Mouse (Mus musculus) midbrain, embryonic 12.5 days (tissue): ENCODE measurements around the gene Grm4. TPM values are rescaled to one million over a fixed set of nuclear protein-coding genes. Genes with fewer than 3 reads are reported as not detected.
A peak's percentile ranks its signal among the peaks of the same experiment; 100 is the strongest.

Experiments
- ATAC-seq: fragments of 200-750 bp; cut with Nextera tagmentation; 2 replicates; pipeline ENCODE4 v1.8.0; 2017; ENCODE audit warnings: low read depth, moderate TSS enrichment, moderate library complexity; ENCODE audit not compliant: low FRiP score
- H3K27ac ChIP-seq: fragments of 300-500 bp; sonication (generic); replicated peaks from 2 replicates; pipeline ENCODE4 v1.5.1; 2016; ENCODE audit warnings: mild to moderate bottlenecking
- H3K27me3 ChIP-seq: fragments of 300-500 bp; sonication (generic); 2 replicates; pipeline ENCODE4 v1.6.1; 2016; ENCODE audit warnings: mild to moderate bottlenecking
- H3K36me3 ChIP-seq: fragments of 300-500 bp; sonication (generic); 2 replicates; pipeline ENCODE4 v1.6.1; 2016
- H3K4me1 ChIP-seq: fragments of 300-500 bp; sonication (generic); 2 replicates; pipeline ENCODE4 v1.6.1; 2016
- H3K4me2 ChIP-seq: fragments of 300-500 bp; sonication (generic); replicated peaks from 2 replicates; pipeline ENCODE4 v1.6.1; 2016; ENCODE audit warnings: mild to moderate bottlenecking, moderate library complexity
- H3K4me3 ChIP-seq: fragments of 300-500 bp; sonication (generic); 2 replicates; pipeline ENCODE4 v1.5.1; 2016; ENCODE audit warnings: mild to moderate bottlenecking
- H3K9ac ChIP-seq: fragments of 300-500 bp; sonication (generic); replicated peaks from 2 replicates; pipeline ENCODE4 v1.6.1; 2016; ENCODE audit warnings: mild to moderate bottlenecking, moderate library complexity
- H3K9me3 ChIP-seq: fragments of 300-500 bp; sonication (generic); 2 replicates; pipeline ENCODE4 v1.6.1; 2016; ENCODE audit warnings: mild to moderate bottlenecking
- WGBS: fragments of 180-500 bp; shearing (Covaris S2); methylation state at CpG from one replicate; pipeline ENCODE4 v1.1.7; 2016; 5-methylcytosine and 5-hydroxymethylcytosine counted together
- polyA plus RNA-seq: library from polyadenylated mRNA; unstranded; fragments of >200 nt; fragmentation: Nextera tagmentation; extraction: Ambion mirVana; gene quantifications from 2 replicates; pipeline ENCODE4 v1.2.1, GENCODE M21; 2016

The Grm4 gene
- 4.2 and 5.7 TPM in 2 replicates for polyA plus RNA-seq

DNA sequence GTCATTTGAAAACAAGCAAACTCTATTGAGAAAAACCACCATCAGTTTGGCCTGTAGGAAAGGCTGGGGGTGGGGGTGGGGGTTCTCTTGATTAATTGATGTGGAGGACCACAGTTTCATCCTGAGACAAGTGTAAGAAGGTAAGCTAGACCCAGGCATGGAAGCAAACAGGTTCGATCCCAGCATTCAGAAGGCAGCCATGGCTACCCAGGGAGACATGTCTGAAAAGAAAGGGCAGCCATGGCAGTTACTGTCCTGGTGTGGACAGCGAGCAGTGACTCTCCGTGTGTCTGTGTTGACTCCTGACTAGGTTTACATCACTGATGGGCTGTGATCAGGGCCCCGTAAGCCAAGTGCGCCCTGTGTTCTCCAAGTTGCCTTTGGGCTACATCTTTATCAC lies at the start of gene Grm4:
Gene Grm4, minus strand, starts transcription at position 101 of the 400 bp plus-strand sequence.
- Histone ChIP-seq H3K36me3 (no peaks in the 10 kb centered on the region), H3K27ac (0 out of 2 replicates have a peak within 1 kb of the TSS, but pooled peaks have one; percentile 35), H3K27me3 (peaks cover 47% of the 10 kb centered on the region), H3K4me3 (no peak within 1 kb of the TSS), H3K9ac (no peak within 1 kb of the TSS), H3K4me1 (peaks cover 34% of the 10 kb centered on the region), H3K9me3 (no peaks in the 10 kb centered on the region), H3K4me2 (peak within 1 kb of the TSS; percentile 39)
- no peak for ATAC-seq
- WGBS: 82% methylated on average over 5 of the region's 5 CpGs

DNA sequence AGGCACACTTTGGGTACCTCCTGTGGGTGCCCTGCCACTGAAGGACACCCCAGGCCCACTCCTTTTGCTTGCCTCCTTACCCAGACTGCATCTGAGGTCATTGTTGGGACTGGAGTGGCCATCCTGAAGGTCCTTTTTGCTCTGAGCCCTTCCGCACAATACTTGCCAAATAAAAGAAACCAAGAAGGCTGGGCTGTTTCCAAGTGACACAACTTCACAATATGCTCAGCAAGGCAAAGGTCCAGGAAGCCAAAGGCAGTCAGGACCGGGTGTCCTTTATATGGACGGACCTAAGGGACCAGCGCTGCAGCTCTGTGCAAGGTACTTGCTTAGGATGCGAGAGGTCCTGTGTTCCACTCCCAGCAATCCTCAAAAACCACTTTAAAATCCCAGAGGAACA lies 47.0 kb upstream of the Grm4 start:
- Histone ChIP-seq H3K4me2 (no peak overlapping the region), H3K9ac (no peak overlapping the region), H3K27me3 (no peaks in the 10 kb centered on the region; the same call in 1 of the 2 replicates), H3K36me3 (peaks cover 15% of the 10 kb centered on the region), H3K9me3 (no peaks in the 10 kb centered on the region), H3K4me3 (no peak overlapping the region), H3K27ac (no peak overlapping the region), H3K4me1 (peaks cover 27% of the 10 kb centered on the region)
- WGBS: 91% methylated on average over 5 of the region's 5 CpGs
- no peak for ATAC-seq

DNA sequence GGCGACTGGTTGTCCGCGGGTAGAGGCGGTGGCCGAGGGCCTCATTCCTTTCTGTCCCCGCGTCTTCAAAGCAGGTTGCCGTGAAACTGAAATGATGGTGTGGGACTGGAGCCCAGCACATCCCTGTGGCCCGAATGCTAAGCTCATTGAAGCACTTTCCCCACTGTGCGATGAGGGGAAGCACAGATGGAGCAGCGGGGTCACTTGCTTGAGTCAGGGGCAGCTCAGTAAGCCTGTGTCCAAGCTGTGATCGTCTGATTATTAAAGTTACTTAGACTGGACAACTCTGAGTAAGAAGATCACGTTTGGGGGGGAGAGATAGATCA lies 44.7 kb upstream of the Grm4 start:
- no peaks in the 10 kb centered on the region; the same call in 1 of the 2 replicates for H3K27me3 ChIP-seq
- H3K4me1 ChIP-seq: peaks cover 32% of the 10 kb centered on the region
- H3K4me3 ChIP-seq: peak overlapping the region; percentile 63
- no peak; the same call in 1 of the 2 replicates for ATAC-seq
- 0% methylated on average over 12 of the region's 13 CpGs for WGBS
- peak overlapping the region; percentile 67 for H3K9ac ChIP-seq
- H3K4me2 ChIP-seq: peak overlapping the region; percentile 91
- 0 out of 2 replicates have a peak overlapping the region, but pooled peaks have one; percentile 11 for H3K27ac ChIP-seq
- no peaks in the 10 kb centered on the region for H3K9me3 ChIP-seq
- peaks cover 15% of the 10 kb centered on the region for H3K36me3 ChIP-seq

DNA sequence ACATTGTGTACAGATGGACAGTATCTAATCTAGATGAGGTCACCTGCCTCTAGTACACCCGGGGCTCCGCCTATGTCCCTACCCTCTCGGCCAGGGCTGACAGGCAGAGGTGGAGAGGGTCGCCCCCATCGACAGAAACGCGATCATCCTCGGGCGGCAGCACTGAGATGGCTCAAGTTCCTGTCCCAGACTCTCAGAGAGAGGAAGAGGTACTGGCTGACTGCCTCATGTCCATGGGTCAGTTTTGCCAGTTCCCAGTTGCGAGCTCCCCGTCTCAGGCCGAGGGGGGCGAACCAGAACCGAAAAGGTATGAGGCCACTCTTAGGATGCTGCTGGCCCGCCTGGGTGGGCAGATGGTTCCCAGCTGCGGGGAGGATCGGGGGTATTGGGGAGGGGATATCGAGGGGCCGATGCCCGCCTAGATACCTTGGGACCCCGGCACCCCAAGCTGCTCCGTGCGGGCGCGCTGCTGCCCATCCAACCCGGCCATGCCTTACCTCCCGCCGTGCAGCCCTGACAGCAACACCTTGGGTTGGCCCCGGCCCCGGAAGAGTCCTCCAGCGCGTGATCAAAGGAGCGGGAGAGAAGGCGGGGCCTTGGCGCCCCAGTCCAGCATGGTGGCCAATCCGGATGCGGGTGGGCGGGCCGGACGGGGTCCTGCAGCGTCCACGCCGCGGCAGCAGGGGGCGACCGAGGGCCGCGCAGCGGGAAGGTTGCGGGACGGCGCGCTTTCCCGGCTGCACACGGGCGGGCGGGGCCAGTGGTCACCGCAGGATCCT lies 44.1 kb upstream of the Grm4 start, which contains the start of gene AI413582:
Gene AI413582, minus strand, starts transcription at position 594 of the 779 bp plus-strand sequence.
- Histone ChIP-seq H3K27me3 (no peaks in the 10 kb centered on the region; the same call in 1 of the 2 replicates), H3K4me1 (peaks cover 32% of the 10 kb centered on the region), H3K27ac (peak within 1 kb of the TSS; percentile 27), H3K4me3 (peak within 1 kb of the TSS; percentile 63), H3K9me3 (no peaks in the 10 kb centered on the region), H3K36me3 (peaks cover 17% of the 10 kb centered on the region), H3K9ac (peak within 1 kb of the TSS; percentile 67), H3K4me2 (peak within 1 kb of the TSS; percentile 91)
- ATAC-seq: peak; percentile 92
- WGBS: under 1% methylated on average over 55 of the region's 58 CpGs

DNA sequence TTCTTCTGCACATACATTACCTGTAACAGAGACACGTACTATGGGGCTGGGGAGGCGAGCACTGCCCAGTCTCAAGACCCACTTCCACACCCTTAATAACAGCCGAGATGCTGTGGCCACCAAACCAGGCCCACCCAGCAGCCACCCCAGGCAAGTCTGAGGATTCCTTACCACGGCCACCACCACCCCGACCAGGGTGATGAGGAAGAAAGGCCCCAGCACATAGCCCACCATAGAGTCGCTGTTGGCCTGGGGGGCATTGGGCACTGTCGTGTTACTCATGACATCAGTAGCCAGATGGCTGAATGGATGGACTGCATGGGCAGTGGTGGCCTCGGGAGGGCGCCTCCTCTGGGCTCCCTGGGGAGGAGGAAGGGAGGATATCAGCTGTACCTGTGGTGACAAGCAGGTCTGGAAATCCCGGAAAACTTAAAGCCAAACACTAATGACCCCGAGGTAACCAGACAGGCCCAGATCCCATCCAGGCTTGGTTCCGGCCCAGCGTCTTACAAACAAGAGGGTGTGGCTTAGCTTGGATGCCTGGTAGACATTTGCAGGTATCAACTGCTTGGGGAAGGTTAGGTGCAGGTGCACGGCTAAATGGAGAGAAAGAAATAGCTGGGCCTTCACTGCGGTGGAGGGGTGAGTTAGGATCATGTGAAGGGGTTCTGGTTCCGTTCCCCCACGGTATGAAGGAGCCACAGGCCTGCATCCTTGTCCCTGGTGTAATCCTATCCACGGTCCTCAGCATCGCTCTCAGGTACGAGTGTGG lies 43.4 kb upstream of the Grm4 start:
- Histone ChIP-seq H3K4me2 (peak overlapping the region; percentile 91), H3K9ac (peak overlapping the region; percentile 67), H3K36me3 (peaks cover 17% of the 10 kb centered on the region), H3K27me3 (no peaks in the 10 kb centered on the region; the same call in 1 of the 2 replicates), H3K27ac (peak overlapping the region; percentile 27), H3K4me3 (peak overlapping the region; percentile 63), H3K9me3 (no peaks in the 10 kb centered on the region), H3K4me1 (peaks cover 36% of the 10 kb centered on the region)
- ATAC-seq: no peak
- WGBS: 11% methylated on average over 20 of the region's 20 CpGs

DNA sequence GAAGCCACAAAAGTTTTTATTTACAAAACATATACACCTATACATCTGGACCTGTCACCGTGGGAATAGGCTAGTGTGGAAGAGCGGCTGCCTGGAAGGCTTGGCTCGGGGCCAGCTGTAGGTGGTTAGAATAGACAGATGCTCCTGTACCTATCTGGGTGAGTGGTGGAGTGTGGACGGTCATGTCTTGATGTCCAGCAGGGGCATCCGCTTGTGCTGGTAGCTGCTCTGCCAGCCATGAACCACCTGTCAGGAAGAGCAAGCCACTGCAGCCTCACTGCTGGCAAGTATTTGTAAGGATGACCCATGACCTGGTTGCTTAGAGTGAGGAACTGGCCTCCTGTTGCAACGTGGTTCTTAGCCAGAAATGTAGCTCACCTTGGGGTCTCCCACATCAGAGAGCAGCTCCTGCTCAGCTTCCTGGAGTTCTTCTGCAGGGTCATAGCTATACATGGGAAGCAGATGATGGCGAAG lies 42.6 kb upstream of the Grm4 start:
- 49% methylated on average over 7 of the region's 7 CpGs for WGBS
- Histone ChIP-seq H3K9me3 (no peaks in the 10 kb centered on the region), H3K4me1 (peaks cover 42% of the 10 kb centered on the region), H3K4me3 (no peak overlapping the region), H3K27me3 (no peaks in the 10 kb centered on the region; the same call in 1 of the 2 replicates), H3K9ac (no peak overlapping the region), H3K4me2 (no peak overlapping the region), H3K36me3 (peaks cover 17% of the 10 kb centered on the region), H3K27ac (no peak overlapping the region)
- ATAC-seq: no peak

DNA sequence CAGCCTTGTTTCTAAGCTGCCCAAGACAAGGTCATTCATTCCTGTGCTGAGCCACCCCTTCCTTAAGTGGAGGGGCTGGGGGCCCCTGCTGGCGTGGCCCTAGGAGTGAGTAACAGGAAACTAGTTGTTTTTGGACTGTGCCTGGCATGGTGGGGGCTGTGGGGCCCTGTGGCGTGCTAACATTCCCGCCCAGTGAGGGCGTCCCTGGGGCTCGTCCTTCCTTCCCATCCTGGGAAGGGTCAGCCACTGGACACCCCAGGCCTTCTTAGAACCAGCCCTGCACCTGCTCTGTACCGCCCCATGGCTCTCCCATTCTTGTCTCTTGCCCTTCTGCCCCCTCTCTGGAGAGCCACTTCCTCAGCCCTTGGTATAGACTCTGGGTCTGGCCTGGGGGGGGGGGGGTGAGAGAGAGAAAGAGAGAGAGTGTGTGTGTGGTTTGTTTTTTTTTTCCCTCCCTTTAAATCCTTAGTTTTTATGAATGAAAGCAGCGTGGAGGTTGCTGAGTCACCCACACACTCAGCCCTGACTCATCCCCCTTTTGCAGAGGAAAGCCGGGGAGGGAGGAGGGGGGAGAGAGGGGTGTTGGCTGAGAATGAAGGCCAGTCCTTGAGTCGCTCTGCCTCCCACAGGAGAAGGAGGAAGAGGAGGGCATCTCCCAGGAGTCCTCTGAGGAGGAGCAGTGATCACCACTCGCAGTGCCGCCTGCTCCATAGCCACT lies 40.8 kb upstream of the Grm4 start:
- 43% methylated on average over 10 of the region's 11 CpGs for WGBS
- H3K27ac ChIP-seq: no peak overlapping the region
- H3K36me3 ChIP-seq: peaks cover 17% of the 10 kb centered on the region
- no peaks in the 10 kb centered on the region; the same call in 1 of the 2 replicates for H3K27me3 ChIP-seq
- H3K9ac ChIP-seq: no peak overlapping the region
- H3K4me3 ChIP-seq: no peak overlapping the region
- no peak for ATAC-seq
- no peak overlapping the region for H3K4me2 ChIP-seq
- H3K4me1 ChIP-seq: peaks cover 58% of the 10 kb centered on the region
- no peaks in the 10 kb centered on the region for H3K9me3 ChIP-seq

DNA sequence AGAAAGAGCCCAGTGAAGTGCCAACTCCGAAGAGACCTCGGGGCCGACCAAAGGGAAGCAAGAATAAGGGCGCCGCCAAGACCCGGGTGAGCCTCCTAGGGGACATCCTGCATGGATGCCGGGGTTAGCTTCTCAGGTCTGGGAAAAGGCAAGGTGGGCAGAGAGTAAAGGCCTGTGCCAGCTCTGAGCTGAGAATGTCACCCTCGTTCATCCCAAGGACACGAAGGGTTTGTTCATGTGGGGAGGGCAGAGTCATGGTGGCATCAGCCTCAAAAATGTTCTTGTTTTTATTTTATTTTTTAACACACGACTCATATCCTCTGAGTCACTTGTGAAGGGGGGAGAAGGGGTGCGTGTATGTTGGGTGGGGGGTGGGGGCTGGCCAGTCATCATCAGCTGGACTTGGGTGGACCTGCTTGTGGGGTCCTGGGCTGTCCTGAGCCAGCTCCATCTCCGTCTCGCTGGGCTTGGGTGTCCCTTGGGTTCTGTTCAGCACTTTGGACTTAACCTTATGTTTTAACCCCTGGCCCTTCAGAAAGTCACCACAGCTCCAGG lies 39.8 kb upstream of the Grm4 start:
- Histone ChIP-seq H3K27me3 (no peaks in the 10 kb centered on the region), H3K36me3 (peaks cover 17% of the 10 kb centered on the region), H3K9me3 (no peaks in the 10 kb centered on the region), H3K27ac (no peak overlapping the region), H3K4me2 (no peak overlapping the region), H3K9ac (no peak overlapping the region), H3K4me1 (peaks cover 51% of the 10 kb centered on the region), H3K4me3 (no peak overlapping the region)
- ATAC-seq: no peak
- WGBS: 91% methylated on average over 13 of the region's 13 CpGs

DNA sequence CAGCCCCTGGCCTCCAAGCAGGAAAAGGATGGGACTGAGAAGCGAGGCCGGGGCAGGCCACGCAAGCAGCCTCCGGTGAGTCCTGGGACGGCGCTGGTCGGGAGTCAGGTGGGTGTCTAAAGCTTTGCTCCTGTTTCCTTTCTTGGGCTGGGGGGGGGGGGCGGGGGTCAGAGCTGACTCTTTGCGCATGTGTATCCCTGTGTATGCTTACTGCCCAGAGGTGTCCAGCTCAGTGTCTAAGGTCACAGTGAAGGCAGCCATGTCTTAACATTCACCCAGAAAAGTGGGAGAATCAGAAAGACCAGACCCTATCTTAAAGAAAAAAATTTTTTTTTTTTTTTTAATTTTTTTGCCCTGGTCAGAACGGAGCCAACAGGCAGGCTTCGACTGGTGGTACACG lies 38.4 kb upstream of the Grm4 start:
- no peak overlapping the region for H3K27ac ChIP-seq
- peaks cover 10% of the 10 kb centered on the region; the same call in 1 of the 2 replicates for H3K27me3 ChIP-seq
- peaks cover 55% of the 10 kb centered on the region for H3K4me1 ChIP-seq
- ATAC-seq: no peak
- WGBS: 63% methylated on average over 12 of the region's 12 CpGs
- H3K9me3 ChIP-seq: no peaks in the 10 kb centered on the region
- H3K4me2 ChIP-seq: peak overlapping the region; percentile 82; the same call in 1 of the 2 replicates
- H3K4me3 ChIP-seq: no peak overlapping the region
- H3K36me3 ChIP-seq: peaks cover 17% of the 10 kb centered on the region
- no peak overlapping the region for H3K9ac ChIP-seq

DNA sequence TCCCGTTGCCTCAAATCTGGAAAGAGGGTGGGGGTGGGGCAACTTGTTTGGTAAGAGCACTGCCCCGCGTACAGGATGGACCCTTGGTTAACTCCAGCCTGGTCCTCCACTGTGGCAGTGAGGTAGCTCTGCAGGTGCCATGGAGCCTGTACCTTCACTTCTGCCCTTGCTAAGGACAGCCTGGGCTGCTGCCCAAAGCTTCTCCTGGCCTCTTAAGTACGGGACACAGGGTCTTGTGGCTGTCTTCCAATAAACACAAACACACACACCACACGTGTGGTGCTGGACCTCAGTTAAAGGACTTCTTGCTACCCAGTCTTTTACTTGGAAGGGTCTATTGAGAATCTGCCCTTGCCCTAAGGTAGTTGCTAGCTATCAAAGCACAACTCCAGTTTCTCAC lies 37.6 kb upstream of the Grm4 start:
- Histone ChIP-seq H3K4me1 (peaks cover 47% of the 10 kb centered on the region), H3K27ac (no peak overlapping the region), H3K9me3 (no peaks in the 10 kb centered on the region), H3K36me3 (peaks cover 15% of the 10 kb centered on the region), H3K9ac (peak overlapping the region; percentile 24; the same call in 1 of the 2 replicates), H3K27me3 (peaks cover 14% of the 10 kb centered on the region; the same call in 1 of the 2 replicates), H3K4me3 (peak overlapping the region; percentile 92), H3K4me2 (peak overlapping the region; percentile 82)
- no peak for ATAC-seq
- WGBS: 11% methylated on average over 5 of the region's 5 CpGs
